Mouse (Mus musculus) MEL (cell line): ENCODE measurements around the gene Nxf7. TPM values are rescaled to one million over a fixed set of nuclear protein-coding genes. Genes with fewer than 3 reads are reported as not detected.
"Not testable (repeated sequence)": the region's sequence is repeated elsewhere in the genome, so short reads cannot be mapped to it uniquely, and the experiment has no call there.

Experiments
- DNase-seq: peaks from one replicate; pipeline ENCODE4 v3.0.0; 2011; ENCODE audit warnings: low read depth, low spot score
- H3K27ac ChIP-seq: 2 replicates; pipeline ENCODE4 v1.5.1; 2012; ENCODE audit warnings: low read depth, mild to moderate bottlenecking, control low read depth, low read length, moderate library complexity; ENCODE audit not compliant: control insufficient read depth
- H3K27me3 ChIP-seq, 2 experiments: fragments of 150-350 bp in 1 of 2; sonication (generic) in 1 of 2; 2 replicates each; pipeline ENCODE4 v1.6.1; 2012; ENCODE audit warnings: low read length in 2 of 2, mild to moderate bottlenecking in 2 of 2, improper control_type of control experiment in 1 of 2, moderate library complexity in 1 of 2; ENCODE audit not compliant: insufficient read depth in 2 of 2, control insufficient read depth in 1 of 2
- H3K36me3 ChIP-seq, 2 experiments: 2 replicates each; pipeline ENCODE4 v1.6.1; 2012 to 2014; ENCODE audit warnings: low read length in 2 of 2, improper control_type of control experiment in 1 of 2, inconsistent platforms in 1 of 2, mild to moderate bottlenecking in 1 of 2; ENCODE audit not compliant: insufficient read depth in 2 of 2, control insufficient read depth in 1 of 2
- H3K4me1 ChIP-seq, 2 experiments: fragments of 150-350 bp in 1 of 2; sonication (generic) in 1 of 2; 2 replicates each; pipeline ENCODE4 v1.6.1; 2012; ENCODE audit warnings: low read length in 2 of 2, improper control_type of control experiment in 1 of 2, mild to moderate bottlenecking in 1 of 2; ENCODE audit not compliant: insufficient read depth in 2 of 2, control insufficient read depth in 1 of 2
- H3K4me3 ChIP-seq, 2 experiments: fragments of 150-350 bp in 1 of 2; sonication (generic) in 1 of 2; 2 replicates each; pipeline ENCODE4 v1.5.1; 2012; ENCODE audit warnings: low read depth in 2 of 2, low read length in 2 of 2, mild to moderate bottlenecking in 2 of 2, moderate library complexity in 2 of 2, control low read depth in 1 of 2, improper control_type of control experiment in 1 of 2; ENCODE audit not compliant: control insufficient read depth in 1 of 2, insufficient read depth in 1 of 2
- H3K79me2 ChIP-seq: 2 replicates; pipeline ENCODE4 v1.6.1; 2012; ENCODE audit warnings: mild to moderate bottlenecking, low read length, moderate library complexity; ENCODE audit not compliant: control insufficient read depth, poor library complexity, insufficient read depth
- H3K9ac ChIP-seq: 2 replicates; pipeline ENCODE4 v1.6.1; 2012; ENCODE audit warnings: low read depth, mild to moderate bottlenecking, control low read depth, low read length, moderate library complexity; ENCODE audit not compliant: control insufficient read depth, poor library complexity, severe bottlenecking
- H3K9me3 ChIP-seq: fragments of 150-350 bp; sonication (generic); replicated peaks from 2 replicates; pipeline ENCODE4 v1.6.1; 2012; ENCODE audit warnings: mild to moderate bottlenecking, low read length, improper control_type of control experiment, moderate library complexity; ENCODE audit not compliant: insufficient read depth
- CTCF ChIP-seq, 3 experiments: IDR thresholded peaks in 2 of 3; conservative IDR thresholded peaks in 1 of 3; 2 replicates each; pipeline ENCODE4 v1.5.1; 2011 to 2012; ENCODE audit warnings: low read length in 3 of 3, low read depth in 2 of 3, mild to moderate bottlenecking in 2 of 3, improper control_type of control experiment in 1 of 3, inconsistent platforms in 1 of 3, mixed read lengths in 1 of 3, moderate library complexity in 1 of 3; ENCODE audit not compliant: control insufficient read depth in 1 of 3, insufficient read depth in 1 of 3, poor library complexity in 1 of 3, severe bottlenecking in 1 of 3
- ETS1 ChIP-seq: IDR thresholded peaks from 2 replicates; pipeline ENCODE4 v1.6.1; 2012; ENCODE audit warnings: low read depth, mild to moderate bottlenecking, inconsistent platforms, low read length, improper control_type of control experiment, moderate library complexity
- GABPA ChIP-seq: IDR thresholded peaks from 2 replicates; pipeline ENCODE4 v1.6.1; 2012; ENCODE audit warnings: low read depth, mild to moderate bottlenecking, inconsistent platforms, low read length, improper control_type of control experiment, moderate library complexity
- MEF2A ChIP-seq: IDR thresholded peaks from 2 replicates; pipeline ENCODE4 v1.6.1; 2014; ENCODE audit warnings: low read depth, mild to moderate bottlenecking, inconsistent platforms, low read length, improper control_type of control experiment; ENCODE audit not compliant: poor library complexity, insufficient replicate concordance, severe bottlenecking; ENCODE audit errors: extremely low read depth
- MXI1 ChIP-seq: IDR thresholded peaks from 2 replicates; pipeline ENCODE4 v1.6.1; 2011; ENCODE audit warnings: mild to moderate bottlenecking, low read depth, low read length, improper control_type of control experiment
- RAD21 ChIP-seq: IDR thresholded peaks from 2 replicates; pipeline ENCODE4 v1.6.1; 2011; ENCODE audit warnings: mild to moderate bottlenecking, low read depth, low read length, improper control_type of control experiment
- RCOR1 ChIP-seq: IDR thresholded peaks from 2 replicates; pipeline ENCODE4 v1.6.1; 2012; ENCODE audit warnings: low read depth, mild to moderate bottlenecking, inconsistent platforms, low read length, improper control_type of control experiment
- SMC3 ChIP-seq: IDR thresholded peaks from 2 replicates; pipeline ENCODE4 v1.6.1; 2011; ENCODE audit warnings: low read depth, low read length, improper control_type of control experiment
- ZC3H11A ChIP-seq: IDR thresholded peaks from 2 replicates; pipeline ENCODE4 v1.6.1; 2012; ENCODE audit warnings: low read depth, mild to moderate bottlenecking, inconsistent platforms, low read length, improper control_type of control experiment
- ZKSCAN1 ChIP-seq: IDR thresholded peaks from 2 replicates; pipeline ENCODE4 v1.6.1; 2012; ENCODE audit warnings: low read depth, mild to moderate bottlenecking, inconsistent platforms, low read length, improper control_type of control experiment, moderate library complexity
- polyA plus RNA-seq, 2 experiments: library from polyadenylated mRNA; stranded (reverse) in 1 of 2; unstranded in 1 of 2; fragments of >175 nt in 1 of 2; fragments of >200 nt in 1 of 2; gene quantifications; 2 replicates each; pipeline versions ENCODE4 v1.2.1 to v1.2.4; 2012; ENCODE audit warnings: low replicate concordance in 2 of 2, low read depth in 1 of 2; ENCODE audit not compliant: insufficient read length in 2 of 2, insufficient read depth in 1 of 2, missing spikeins in 1 of 2
- total RNA-seq: library from RNA; depleted of rRNA; stranded (reverse); fragments of 300-350 nt; gene quantifications from 2 replicates; pipeline ENCODE4 v1.2.3, GENCODE M21; 2012

Nxf7 gene
- total and polyA plus RNA-seq, 3 experiments: 0.12 to 11.3 TPM; not detected in 1

DNA sequence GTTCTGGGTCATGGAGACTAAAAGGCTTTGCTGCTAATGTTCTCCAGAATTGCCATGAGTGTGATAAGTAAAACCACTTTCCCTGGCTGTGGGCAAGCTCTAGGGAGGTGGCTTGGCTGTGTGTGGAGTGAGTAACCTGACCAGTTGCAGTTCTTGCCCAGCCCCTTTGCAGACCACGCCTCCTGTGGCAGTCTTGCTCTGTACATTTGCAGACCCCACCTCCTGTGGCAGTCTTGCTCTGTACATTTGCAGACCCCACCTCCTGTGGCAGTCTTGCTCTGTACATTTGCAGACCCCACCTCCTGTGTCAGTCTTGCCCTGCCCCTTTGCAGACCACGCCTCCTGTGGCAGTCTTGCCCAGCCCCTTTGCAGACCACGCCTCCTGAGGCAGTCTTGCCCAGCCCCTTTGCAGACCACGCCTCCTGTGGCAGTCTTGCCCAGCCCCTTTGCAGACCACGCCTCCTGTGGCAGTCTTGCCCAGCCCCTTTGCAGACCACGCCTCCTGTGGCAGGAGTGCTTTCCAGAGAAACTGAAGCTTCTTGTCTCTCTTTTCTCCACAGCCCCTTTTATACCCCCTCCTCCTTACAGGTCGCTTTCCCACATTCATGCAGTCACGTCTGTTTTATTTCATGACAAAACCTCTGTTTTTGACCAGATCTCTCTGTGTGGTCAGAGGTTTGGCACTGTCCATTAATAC, 24.2 kb downstream of the Nxf7 start:
- peak overlapping the region in 1 of 2 experiments; percentile 47; a peak in 1 of 4 replicates for H3K4me3 ChIP-seq
- peak; percentile 20 for DNase-seq

DNA sequence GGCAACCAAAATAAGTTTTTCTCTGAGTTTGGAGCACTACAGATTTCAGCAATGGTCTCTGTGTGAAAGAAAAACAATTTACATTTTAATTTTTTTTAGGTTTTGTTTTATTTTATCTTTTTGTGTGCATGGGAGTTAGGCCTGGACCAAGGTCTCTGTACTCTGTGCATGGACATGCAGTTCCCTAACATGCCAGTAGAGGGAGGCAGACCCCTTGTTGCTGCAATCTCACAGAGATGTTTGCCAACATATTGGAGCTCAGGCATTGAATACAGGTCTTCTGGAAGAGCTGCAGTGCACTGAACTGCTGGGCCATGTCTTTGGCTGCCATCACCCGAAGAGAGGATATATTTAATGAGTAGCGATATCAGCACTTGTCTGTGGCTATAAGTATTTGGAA, 29.1 kb downstream of the Nxf7 start:
- not testable (repeated sequence) for H3K79me2 ChIP-seq, H3K36me3 ChIP-seq, H3K4me1 ChIP-seq, H3K9me3 ChIP-seq, H3K9ac ChIP-seq, H3K4me3 ChIP-seq, H3K27me3 ChIP-seq, H3K27ac ChIP-seq
- peak; percentile 56 for DNase-seq
- TF ChIP-seq SMC3 (peak; percentile 62), ZC3H11A (0 out of 2 replicates have a peak, but pooled peaks have one; percentile 33), RAD21 (peak; percentile 60), CTCF (IDR thresholded peaks at IDR 0.05 in 2 of 3, conservative IDR thresholded peaks at IDR 0.05 in 1 of 3; ENCODE audit: control insufficient read depth in 1 of 3, insufficient read depth in 1 of 3, low read depth in 2 of 3, low read length in 3 of 3, poor library complexity in 1 of 3, severe bottlenecking in 1 of 3) (peak; percentile 64 to 74 (median 69))
- TF ChIP-seq, all 39 proteins: peak for 4; not testable (repeated sequence) for 35

More for the DNA sequence above, 24.2 kb downstream of the Nxf7 start:
- not testable (repeated sequence) for H3K4me1 ChIP-seq, H3K9me3 ChIP-seq, H3K27me3 ChIP-seq, H3K36me3 ChIP-seq, H3K79me2 ChIP-seq, H3K27ac ChIP-seq
- peak overlapping the region; percentile 28; the same call in 1 of the 2 replicates for H3K9ac ChIP-seq

DNA sequence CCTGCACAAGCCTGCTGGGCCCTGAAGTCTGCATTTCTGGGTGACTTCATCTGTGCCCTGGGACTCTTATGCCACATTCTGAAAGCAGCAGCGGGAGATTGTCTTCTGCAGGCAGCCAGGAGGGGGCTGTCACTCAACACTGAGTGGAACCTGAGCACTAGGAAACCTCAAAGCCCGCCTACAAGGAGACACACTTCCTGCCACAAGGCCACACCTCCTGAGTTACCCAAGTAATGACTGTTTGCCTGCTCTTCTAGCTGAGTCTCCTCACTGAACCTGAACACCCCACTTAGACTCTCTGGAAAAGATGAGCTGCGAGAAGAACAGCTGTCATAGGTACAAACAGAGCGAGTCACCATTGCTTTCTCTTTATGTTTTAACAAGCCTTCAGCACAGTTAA, 33.6 kb downstream of the Nxf7 start:
- peak; percentile 14 for DNase-seq
- not testable (repeated sequence) for H3K79me2 ChIP-seq, H3K4me3 ChIP-seq, H3K27me3 ChIP-seq, H3K9me3 ChIP-seq, H3K36me3 ChIP-seq, H3K9ac ChIP-seq, H3K4me1 ChIP-seq, H3K27ac ChIP-seq

DNA sequence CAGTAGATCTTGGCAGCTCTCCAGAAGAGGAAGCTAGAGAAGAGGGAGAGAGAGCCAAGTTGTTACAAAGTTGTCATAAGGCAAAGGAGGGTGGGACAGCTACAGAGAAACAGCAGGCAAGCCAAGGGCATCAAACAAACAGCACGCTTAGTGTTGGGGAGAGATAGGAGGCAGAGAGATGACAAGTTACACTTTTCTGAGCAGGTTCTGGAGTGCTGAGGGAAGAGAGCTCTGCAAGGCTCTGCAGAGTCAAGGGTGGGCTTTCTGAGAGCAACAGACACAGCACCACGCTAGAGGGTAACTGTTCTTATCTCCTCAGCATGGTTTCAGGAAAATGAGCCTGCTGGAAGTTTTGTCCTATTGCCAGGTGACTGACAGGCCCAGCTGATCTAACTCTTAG, 35.7 kb downstream of the Nxf7 start:
- Histone ChIP-seq H3K9ac (no peak overlapping the region), H3K27me3 (no peaks in the 10 kb centered on the region), H3K9me3 (no peaks in the 10 kb centered on the region), H3K36me3 (no peaks in the 10 kb centered on the region), H3K4me3 (no peak overlapping the region), H3K4me1 (no peaks in the 10 kb centered on the region), H3K79me2 (no peaks in the 10 kb centered on the region), H3K27ac (no peak overlapping the region)
- peak; percentile 11 for DNase-seq
- no peak for TF ChIP-seq ETS1
- TF ChIP-seq GABPA: no peak
- no peak for TF ChIP-seq RAD21
- TF ChIP-seq RCOR1: no peak
- TF ChIP-seq MXI1: no peak
- no peak for TF ChIP-seq ZKSCAN1
- no peak for TF ChIP-seq SMC3
- TF ChIP-seq MEF2A: no peak

DNA sequence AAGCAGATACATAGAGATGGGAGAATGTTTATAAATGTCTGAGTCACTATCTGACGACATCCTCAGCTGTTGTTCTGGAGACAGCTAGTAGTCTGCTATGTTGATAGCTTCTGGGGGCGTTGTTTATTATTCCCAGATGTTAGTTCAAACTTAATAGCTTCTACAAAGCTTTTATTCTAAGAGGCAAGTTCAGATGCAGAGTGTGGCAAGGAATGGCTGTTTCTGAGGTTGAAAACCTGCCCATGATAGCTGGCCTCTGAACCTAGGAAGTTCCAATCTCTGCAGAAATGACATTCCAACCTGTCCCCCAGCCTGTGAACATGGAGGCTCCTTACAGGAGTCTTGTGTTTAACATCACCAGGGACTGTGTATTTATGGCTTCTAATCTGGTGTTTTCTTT, 36.9 kb downstream of the Nxf7 start:
- H3K79me2 ChIP-seq, H3K4me1 ChIP-seq, H3K36me3 ChIP-seq, H3K27me3 ChIP-seq, H3K9me3 ChIP-seq, H3K4me3 ChIP-seq, H3K9ac ChIP-seq, H3K27ac ChIP-seq, DNase-seq: not testable (repeated sequence)
